Mouse (Mus musculus) heart, embryonic 16.5 days (tissue): ENCODE measurements around the gene Atn1. TPM values are rescaled to one million over a fixed set of nuclear protein-coding genes. Genes with fewer than 3 reads are reported as not detected.

ENCODE experiments used
- ATAC-seq: fragments of 200-750 bp; cut with Nextera tagmentation; replicated peaks from 2 replicates; pipeline ENCODE4 v1.8.0; 2017; ENCODE audit warnings: moderate number of reproducible peaks; ENCODE audit not compliant: insufficient read depth, low FRiP score; ENCODE audit errors: extremely low read depth
- H3K27ac ChIP-seq: fragments of 300-500 bp; sonication (generic); 2 replicates; pipeline ENCODE4 v1.5.1; 2014; ENCODE audit warnings: mild to moderate bottlenecking, low read length, control low read depth, moderate library complexity
- H3K27me3 ChIP-seq: fragments of 300-500 bp; sonication (generic); 2 replicates; pipeline ENCODE4 v1.6.1; 2014; ENCODE audit warnings: low read length, mixed read lengths; ENCODE audit not compliant: control insufficient read depth, insufficient read depth
- H3K36me3 ChIP-seq: fragments of 300-500 bp; sonication (generic); 2 replicates; pipeline ENCODE4 v1.6.1; 2014; ENCODE audit not compliant: control insufficient read depth, insufficient read depth
- H3K4me1 ChIP-seq: fragments of 300-500 bp; sonication (generic); 2 replicates; pipeline ENCODE4 v1.6.1; 2014; ENCODE audit warnings: low read length, mixed read lengths; ENCODE audit not compliant: control insufficient read depth, insufficient read depth
- H3K4me2 ChIP-seq: fragments of 300-500 bp; sonication (generic); 2 replicates; pipeline ENCODE4 v1.6.1; 2014; ENCODE audit warnings: low read depth, mild to moderate bottlenecking, control low read depth, low read length
- H3K4me3 ChIP-seq: fragments of 300-500 bp; sonication (generic); 2 replicates; pipeline ENCODE4 v1.5.1; 2014; ENCODE audit warnings: mild to moderate bottlenecking, control low read depth, low read length
- H3K9ac ChIP-seq: fragments of 300-500 bp; sonication (generic); 2 replicates; pipeline ENCODE4 v1.6.1; 2014; ENCODE audit warnings: low read length, control low read depth
- H3K9me3 ChIP-seq: fragments of 300-500 bp; sonication (generic); replicated peaks from 2 replicates; pipeline ENCODE4 v1.6.1; 2016; ENCODE audit warnings: low read length; ENCODE audit not compliant: control insufficient read depth
- WGBS: fragments of 180-500 bp; shearing (Covaris S2); extraction: QIAGEN DNeasy Blood & Tissue Kit; methylation state at CpG from one replicate; pipeline ENCODE4 v1.1.7; 2014; 5-methylcytosine and 5-hydroxymethylcytosine counted together
- polyA plus RNA-seq: library from polyadenylated mRNA; unstranded; fragments of >200 nt; fragmentation: Nextera tagmentation; extraction: Ambion mirVana; gene quantifications from 2 replicates; pipeline ENCODE4 v1.2.1, GENCODE M21; 2015

Atn1 gene
- polyA plus RNA-seq, 1 experiment from 2014 or later, result 10.4 TPM

DNA sequence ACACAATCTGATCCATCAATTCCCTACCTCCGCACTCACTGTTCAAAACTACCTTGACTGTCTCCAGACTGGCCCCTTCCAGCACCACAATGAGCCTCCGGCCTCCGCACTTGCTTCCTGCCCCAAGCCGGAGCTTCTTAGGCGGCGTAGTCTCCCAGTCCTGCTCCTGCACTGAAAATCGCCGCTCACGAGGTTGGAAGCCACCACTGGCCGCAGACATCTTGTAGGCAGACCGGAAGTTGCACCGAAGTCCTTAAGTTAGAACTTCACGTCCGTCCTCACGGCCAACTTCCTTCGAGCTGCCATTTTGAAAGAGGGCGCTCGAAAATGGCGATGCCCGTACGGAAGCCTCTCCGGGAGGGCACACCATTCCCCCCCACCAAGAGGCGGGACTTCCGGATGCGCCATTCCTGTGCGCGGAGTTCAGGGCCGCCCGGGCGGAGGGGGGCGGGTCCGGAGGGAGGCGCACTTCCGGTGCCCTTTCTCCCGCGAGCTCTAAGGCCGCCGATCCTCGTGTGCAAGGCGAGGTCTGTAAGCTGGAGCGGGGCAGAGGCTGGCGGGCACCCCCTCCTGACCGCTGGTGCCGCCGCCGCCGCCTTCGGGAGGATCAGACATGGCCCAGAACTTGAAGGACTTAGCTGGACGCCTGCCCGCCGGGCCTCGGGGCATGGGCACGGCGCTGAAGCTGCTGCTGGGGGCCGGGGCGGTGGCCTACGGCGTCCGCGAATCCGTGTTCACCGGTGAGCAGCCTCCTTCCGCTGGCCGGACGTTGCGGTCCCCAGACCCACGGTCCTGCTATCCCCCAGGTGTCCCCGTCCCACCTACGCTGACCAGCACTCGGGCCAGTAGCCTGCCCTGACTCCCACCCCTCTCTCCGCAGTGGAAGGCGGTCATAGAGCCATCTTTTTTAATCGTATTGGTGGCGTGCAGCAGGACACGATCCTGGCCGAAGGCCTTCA is 44.2 kb downstream of the Atn1 start, which contains the start of the genes Emg1 and Phb2:
Gene Emg1, minus strand, starts transcription at position 355 of the 959 bp plus-strand sequence.
Gene Phb2, plus strand, starts transcription at position 513 of the 959 bp plus-strand sequence.
- under 1% methylated on average over 76 of the region's 76 CpGs for WGBS
- H3K4me1 ChIP-seq, result peaks cover 27% of the 10 kb centered on the region
- peak; percentile 97 for ATAC-seq
- H3K27ac ChIP-seq, result peak within 1 kb of the TSS; percentile 91
- H3K36me3 ChIP-seq, result peaks cover 29% of the 10 kb centered on the region
- no peaks in the 10 kb centered on the region for H3K9me3 ChIP-seq
- peak within 1 kb of the TSS; percentile 92 for H3K4me2 ChIP-seq
- peak within 1 kb of the TSS; percentile 93 for H3K9ac ChIP-seq
- H3K4me3 ChIP-seq, result peak within 1 kb of the TSS; percentile 95
- no peaks in the 10 kb centered on the region for H3K27me3 ChIP-seq

DNA sequence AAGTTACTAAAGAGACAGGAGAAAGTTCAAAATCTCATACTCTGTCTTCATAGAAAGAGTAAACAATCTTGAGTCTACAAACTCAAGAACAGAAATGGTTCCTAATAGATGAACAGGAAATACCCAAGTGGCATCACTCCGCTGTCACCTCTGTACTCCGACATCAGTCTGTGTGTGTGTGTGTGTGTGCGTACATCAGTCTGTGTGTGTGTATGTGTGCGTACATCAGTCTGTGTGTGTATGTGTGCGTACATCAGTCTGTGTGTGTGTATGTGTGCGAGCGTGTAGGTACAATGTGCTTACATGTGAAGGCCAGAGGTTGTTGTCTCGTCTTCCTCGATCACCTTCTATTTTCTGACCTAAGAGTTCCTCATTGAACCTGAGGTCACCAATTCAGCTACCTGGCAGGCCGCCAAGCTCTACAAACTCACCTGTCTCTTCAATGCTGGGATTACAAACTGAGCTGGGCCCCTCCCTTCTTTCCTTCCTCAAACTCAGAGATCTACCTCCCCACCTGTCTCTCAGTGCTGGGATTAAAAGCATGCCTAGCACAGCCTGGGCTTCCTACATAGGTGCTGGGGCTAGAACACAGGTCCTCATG is 47.9 kb downstream of the Atn1 start:
- WGBS, result 91% methylated on average over 10 of the region's 10 CpGs
- peaks cover 25% of the 10 kb centered on the region for H3K36me3 ChIP-seq
- no peaks in the 10 kb centered on the region for H3K9me3 ChIP-seq
- no peak overlapping the region for H3K4me3 ChIP-seq
- H3K4me2 ChIP-seq, result no peak overlapping the region
- ATAC-seq, result no peak
- peaks cover 20% of the 10 kb centered on the region for H3K4me1 ChIP-seq
- no peak overlapping the region for H3K27ac ChIP-seq
- no peaks in the 10 kb centered on the region for H3K27me3 ChIP-seq
- H3K9ac ChIP-seq, result no peak overlapping the region

DNA sequence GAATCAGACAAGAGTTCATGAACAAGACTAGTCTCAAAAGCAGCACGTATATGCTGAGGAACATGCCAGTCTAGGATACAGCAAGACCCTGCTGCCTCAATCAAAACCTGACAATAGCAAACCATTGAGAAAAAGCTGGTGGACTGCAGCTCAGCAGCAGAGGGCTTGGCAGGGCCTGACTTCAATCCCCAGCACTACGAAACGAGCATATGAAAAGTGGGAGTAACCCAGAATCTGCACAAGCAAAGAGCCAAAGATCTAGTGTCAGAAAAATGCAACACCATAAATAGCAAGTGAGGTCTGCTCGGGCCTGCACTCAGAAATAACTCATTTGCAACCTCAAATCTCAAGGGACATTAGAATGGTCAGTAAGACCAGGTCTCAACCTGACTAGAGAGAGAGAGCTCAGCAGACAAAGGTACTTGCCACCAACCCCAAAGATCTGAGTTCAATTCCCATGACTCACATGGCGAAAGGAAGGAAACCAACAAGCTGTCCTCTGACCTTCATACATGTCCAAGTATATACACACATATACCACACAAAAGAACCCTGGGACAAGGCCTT is 50.2 kb downstream of the Atn1 start:
- H3K27me3 ChIP-seq, result no peaks in the 10 kb centered on the region
- no peaks in the 10 kb centered on the region for H3K9me3 ChIP-seq
- H3K36me3 ChIP-seq, result peaks cover 35% of the 10 kb centered on the region
- WGBS, result 68% methylated on average over 5 of the region's 5 CpGs
- no peak overlapping the region for H3K4me2 ChIP-seq
- no peak overlapping the region for H3K4me3 ChIP-seq
- no peak overlapping the region for H3K9ac ChIP-seq
- peaks cover 14% of the 10 kb centered on the region for H3K4me1 ChIP-seq
- no peak overlapping the region for H3K27ac ChIP-seq
- no peak for ATAC-seq

DNA sequence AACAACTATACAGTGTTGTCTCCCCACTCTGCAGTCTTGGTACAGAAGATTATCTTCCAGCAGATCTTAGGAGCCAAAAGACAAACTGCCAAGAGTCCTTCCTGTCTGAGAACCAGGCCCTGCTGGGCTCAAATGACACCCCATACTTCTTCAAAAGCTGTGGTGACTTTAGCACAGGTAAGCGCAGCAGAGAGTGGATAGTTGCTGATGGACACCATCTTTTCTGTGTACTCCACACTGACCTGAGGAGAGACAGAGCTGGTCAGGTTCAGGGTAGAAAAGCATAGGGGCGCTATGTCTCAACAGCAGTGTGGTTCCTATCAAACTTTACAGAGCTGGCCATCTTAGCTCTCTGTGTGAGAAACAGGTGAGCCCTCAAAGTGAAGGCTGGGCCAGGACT is 51.9 kb downstream of the Atn1 start:
- Histone ChIP-seq H3K36me3 (peaks cover 35% of the 10 kb centered on the region), H3K27me3 (no peaks in the 10 kb centered on the region), H3K4me3 (no peak overlapping the region), H3K4me1 (peaks cover 9% of the 10 kb centered on the region), H3K9ac (no peak overlapping the region), H3K4me2 (no peak overlapping the region), H3K9me3 (no peaks in the 10 kb centered on the region), H3K27ac (no peak overlapping the region)
- WGBS, result 91% methylated on average over 2 of the region's 2 CpGs
- ATAC-seq, result no peak

DNA sequence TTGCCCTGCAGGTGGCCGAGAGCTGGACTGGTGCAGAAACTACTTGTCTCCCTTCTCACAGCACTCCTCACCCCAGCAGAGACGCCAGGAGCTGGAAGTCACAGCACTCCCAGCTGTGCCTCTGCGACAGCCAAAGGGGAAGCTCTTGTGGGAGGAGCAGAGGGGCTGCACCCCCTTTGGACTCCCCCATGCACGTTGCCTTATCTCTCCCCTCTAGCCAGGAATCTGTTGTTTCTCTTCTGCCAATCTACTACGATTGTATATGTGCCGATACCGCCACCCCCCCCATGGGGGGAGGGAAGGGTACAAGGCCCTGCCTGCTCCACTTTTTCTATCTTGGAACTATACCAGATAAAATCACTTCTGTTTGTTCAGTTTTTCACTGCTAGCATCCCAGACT is 52.5 kb downstream of the Atn1 start:
- Histone ChIP-seq H3K9me3 (no peaks in the 10 kb centered on the region), H3K27ac (no peak overlapping the region), H3K9ac (no peak overlapping the region), H3K4me2 (no peak overlapping the region), H3K4me3 (no peak overlapping the region), H3K4me1 (peaks cover 9% of the 10 kb centered on the region), H3K27me3 (no peaks in the 10 kb centered on the region), H3K36me3 (peaks cover 35% of the 10 kb centered on the region)
- no peak for ATAC-seq
- WGBS, result 62% methylated on average over 7 of the region's 7 CpGs

DNA sequence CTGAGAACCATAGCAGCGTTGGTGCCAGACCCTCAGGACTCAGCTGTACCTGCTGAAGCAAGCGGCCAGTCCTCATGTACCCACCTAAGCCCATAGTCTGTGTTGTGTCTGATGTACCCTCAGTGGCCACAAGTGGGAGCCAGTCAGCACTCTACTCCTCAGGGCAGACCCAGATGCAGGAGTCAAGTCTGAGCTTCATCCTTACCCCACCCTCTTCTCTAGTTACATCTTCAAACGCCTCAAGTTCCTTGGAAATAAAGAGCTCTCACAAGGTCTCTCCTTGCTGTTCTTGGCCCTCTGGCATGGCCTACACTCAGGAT is 53.6 kb downstream of the Atn1 start:
- H3K27me3 ChIP-seq, result no peaks in the 10 kb centered on the region
- no peak overlapping the region for H3K9ac ChIP-seq
- no peak overlapping the region for H3K4me3 ChIP-seq
- WGBS, result 50% methylated on average over 3 of the region's 3 CpGs
- H3K9me3 ChIP-seq, result no peaks in the 10 kb centered on the region
- H3K27ac ChIP-seq, result no peak overlapping the region
- peaks cover 31% of the 10 kb centered on the region for H3K36me3 ChIP-seq
- peak; percentile 68 for ATAC-seq
- peaks cover 9% of the 10 kb centered on the region for H3K4me1 ChIP-seq
- no peak overlapping the region for H3K4me2 ChIP-seq

DNA sequence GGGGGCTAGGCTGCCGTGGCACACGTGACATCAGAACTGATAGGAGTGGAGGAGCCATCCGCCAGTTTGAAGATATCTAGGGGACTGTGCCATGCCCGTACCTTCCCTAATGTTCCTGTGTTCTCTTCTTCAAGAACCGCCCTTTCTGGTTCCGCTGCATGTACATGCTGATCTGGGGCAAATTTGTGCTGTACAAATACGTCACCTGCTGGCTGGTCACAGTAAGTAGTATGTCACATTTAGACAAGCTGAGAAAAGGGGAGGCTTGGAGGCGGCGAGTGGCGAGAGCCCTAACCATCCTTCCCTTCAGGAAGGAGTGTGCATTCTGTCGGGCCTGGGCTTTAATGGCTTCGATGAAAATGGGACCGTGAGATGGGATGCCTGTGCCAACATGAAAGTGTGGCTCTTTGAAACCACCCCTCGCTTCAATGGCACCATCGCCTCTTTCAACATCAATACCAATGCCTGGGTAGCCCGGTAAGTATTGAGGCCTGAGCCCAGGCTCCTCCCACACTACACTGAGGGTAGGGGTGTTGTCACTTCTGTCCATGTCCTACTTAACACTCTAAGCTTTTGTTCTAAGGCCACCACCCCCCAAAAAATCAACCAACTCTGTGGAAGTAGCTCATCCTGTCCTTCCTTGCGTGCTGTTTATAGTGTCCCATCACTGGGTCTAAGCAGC is 54.1 kb downstream of the Atn1 start:
- 90% methylated on average over 17 of the region's 17 CpGs for WGBS
- ATAC-seq, result no peak

DNA sequence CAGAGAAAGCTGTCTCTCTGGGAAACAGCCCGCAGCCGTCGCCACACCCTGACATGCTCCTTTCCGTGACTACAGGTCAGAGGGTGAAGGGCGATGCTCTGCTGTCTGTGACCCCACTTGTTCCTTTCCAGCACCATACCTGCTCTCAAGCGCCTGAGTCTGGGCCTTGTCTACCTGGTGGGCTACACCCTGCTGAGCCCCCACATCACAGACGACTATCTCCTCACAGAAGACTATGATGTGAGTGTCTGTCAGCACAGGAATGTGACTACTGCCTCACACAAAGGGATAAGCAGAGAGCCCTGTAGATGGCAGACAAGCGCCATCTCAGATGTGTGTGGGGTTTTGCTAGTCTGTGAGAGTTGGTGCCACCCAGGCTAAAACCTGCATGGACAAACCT is 55.0 kb downstream of the Atn1 start:
- no peak overlapping the region for H3K27ac ChIP-seq
- WGBS, result 73% methylated on average over 8 of the region's 8 CpGs
- no peak for ATAC-seq
- H3K9me3 ChIP-seq, result no peaks in the 10 kb centered on the region
- peaks cover 31% of the 10 kb centered on the region for H3K36me3 ChIP-seq
- H3K4me2 ChIP-seq, result no peak overlapping the region
- no peaks in the 10 kb centered on the region for H3K27me3 ChIP-seq
- H3K9ac ChIP-seq, result no peak overlapping the region
- H3K4me3 ChIP-seq, result no peak overlapping the region
- peaks cover 9% of the 10 kb centered on the region for H3K4me1 ChIP-seq

More for the DNA sequence above, 54.1 kb downstream of the Atn1 start:
- Histone ChIP-seq H3K27me3 (no peaks in the 10 kb centered on the region), H3K36me3 (peaks cover 31% of the 10 kb centered on the region), H3K27ac (no peak overlapping the region), H3K9me3 (no peaks in the 10 kb centered on the region), H3K9ac (no peak overlapping the region), H3K4me3 (no peak overlapping the region), H3K4me2 (no peak overlapping the region), H3K4me1 (peaks cover 9% of the 10 kb centered on the region)
